Mouse (Mus musculus) olfactory bulb, adult 2 months (tissue): ENCODE measurements at regions not wholly inside any gene's neighbourhood (a gene's known extent, or its start where the extent isn't known, plus 50 kb on each side); places are given as distances from the start of the nearest gene placed in this dataset.

Experiments
- CTCF ChIP-seq: fragments of 200-500 bp; IDR thresholded peaks from 2 replicates; pipeline ENCODE4 v1.5.1; 2012; ENCODE audit warnings: low read depth, mild to moderate bottlenecking, low read length, moderate library complexity; ENCODE audit not compliant: insufficient read depth
- POLR2A ChIP-seq: fragments of 200-500 bp; IDR thresholded peaks from 2 replicates; pipeline ENCODE4 v1.6.1; 2012; ENCODE audit warnings: mild to moderate bottlenecking, low read depth, low read length, moderate library complexity; ENCODE audit not compliant: insufficient read depth

DNA sequence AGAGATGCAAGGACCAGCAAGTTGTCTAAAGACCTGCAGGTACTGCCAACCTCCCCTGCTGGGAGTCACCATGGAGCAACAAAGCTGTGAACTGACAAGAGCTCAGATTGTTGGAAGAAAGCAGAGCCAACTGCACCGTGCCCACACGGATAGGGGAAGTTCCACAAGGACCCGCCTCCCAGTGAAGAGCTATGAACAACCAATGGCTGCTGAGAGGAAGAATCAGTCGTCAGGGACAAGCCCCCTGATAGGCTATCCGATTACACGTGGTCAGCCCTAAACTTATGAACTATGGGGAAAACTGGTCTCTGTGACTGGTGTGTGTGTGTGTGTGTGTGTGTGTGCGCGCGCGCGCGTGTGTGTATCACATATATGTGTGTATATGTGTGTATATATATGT, 63.4 kb upstream of the Fzd10 start:
- TF ChIP-seq POLR2A (no peak), CTCF (no peak)
